Mouse (Mus musculus) hindbrain, embryonic 12.5 days (tissue): ENCODE results near the gene Thap3. TPM values are rescaled to one million over a fixed set of nuclear protein-coding genes. Genes with fewer than 3 reads are reported as not detected.
A peak's percentile ranks its signal among the peaks of the same experiment; 100 is the strongest.

ENCODE experiments used
- ATAC-seq: fragments of 200-750 bp; cut with Nextera tagmentation; 2 replicates; pipeline ENCODE4 v1.8.0; 2017; ENCODE audit warnings: moderate TSS enrichment; ENCODE audit not compliant: low FRiP score
- H3K27ac ChIP-seq: fragments of 300-500 bp; sonication (generic); 2 replicates; pipeline ENCODE4 v1.5.1; 2016; ENCODE audit warnings: mild to moderate bottlenecking
- H3K27me3 ChIP-seq: fragments of 300-500 bp; sonication (generic); 2 replicates; pipeline ENCODE4 v1.6.1; 2016; ENCODE audit warnings: mild to moderate bottlenecking
- H3K36me3 ChIP-seq: fragments of 300-500 bp; sonication (generic); 2 replicates; pipeline ENCODE4 v1.6.1; 2016; ENCODE audit warnings: mild to moderate bottlenecking
- H3K4me1 ChIP-seq: fragments of 300-500 bp; sonication (generic); 2 replicates; pipeline ENCODE4 v1.6.1; 2016
- H3K4me2 ChIP-seq: fragments of 300-500 bp; sonication (generic); replicated peaks from 2 replicates; pipeline ENCODE4 v1.6.1; 2016; ENCODE audit warnings: mild to moderate bottlenecking
- H3K4me3 ChIP-seq: fragments of 300-500 bp; sonication (generic); 2 replicates; pipeline ENCODE4 v1.5.1; 2016; ENCODE audit warnings: mild to moderate bottlenecking
- H3K9ac ChIP-seq: fragments of 300-500 bp; sonication (generic); 2 replicates; pipeline ENCODE4 v1.6.1; 2016; ENCODE audit warnings: mild to moderate bottlenecking, moderate library complexity
- H3K9me3 ChIP-seq: fragments of 300-500 bp; sonication (generic); replicated peaks from 2 replicates; pipeline ENCODE4 v1.6.1; 2016; ENCODE audit warnings: mild to moderate bottlenecking
- WGBS: fragments of 180-500 bp; shearing (Covaris S2); methylation state at CpG from one replicate; pipeline ENCODE4 v1.1.7; 2016; 5-methylcytosine and 5-hydroxymethylcytosine counted together
- polyA plus RNA-seq: library from polyadenylated mRNA; unstranded; fragments of >200 nt; fragmentation: Nextera tagmentation; extraction: Ambion mirVana; gene quantifications from 2 replicates; pipeline ENCODE4 v1.2.1, GENCODE M21; 2016

The Thap3 gene
- polyA plus RNA-seq, 1 experiment from 2014 or later = 37.0 TPM

DNA sequence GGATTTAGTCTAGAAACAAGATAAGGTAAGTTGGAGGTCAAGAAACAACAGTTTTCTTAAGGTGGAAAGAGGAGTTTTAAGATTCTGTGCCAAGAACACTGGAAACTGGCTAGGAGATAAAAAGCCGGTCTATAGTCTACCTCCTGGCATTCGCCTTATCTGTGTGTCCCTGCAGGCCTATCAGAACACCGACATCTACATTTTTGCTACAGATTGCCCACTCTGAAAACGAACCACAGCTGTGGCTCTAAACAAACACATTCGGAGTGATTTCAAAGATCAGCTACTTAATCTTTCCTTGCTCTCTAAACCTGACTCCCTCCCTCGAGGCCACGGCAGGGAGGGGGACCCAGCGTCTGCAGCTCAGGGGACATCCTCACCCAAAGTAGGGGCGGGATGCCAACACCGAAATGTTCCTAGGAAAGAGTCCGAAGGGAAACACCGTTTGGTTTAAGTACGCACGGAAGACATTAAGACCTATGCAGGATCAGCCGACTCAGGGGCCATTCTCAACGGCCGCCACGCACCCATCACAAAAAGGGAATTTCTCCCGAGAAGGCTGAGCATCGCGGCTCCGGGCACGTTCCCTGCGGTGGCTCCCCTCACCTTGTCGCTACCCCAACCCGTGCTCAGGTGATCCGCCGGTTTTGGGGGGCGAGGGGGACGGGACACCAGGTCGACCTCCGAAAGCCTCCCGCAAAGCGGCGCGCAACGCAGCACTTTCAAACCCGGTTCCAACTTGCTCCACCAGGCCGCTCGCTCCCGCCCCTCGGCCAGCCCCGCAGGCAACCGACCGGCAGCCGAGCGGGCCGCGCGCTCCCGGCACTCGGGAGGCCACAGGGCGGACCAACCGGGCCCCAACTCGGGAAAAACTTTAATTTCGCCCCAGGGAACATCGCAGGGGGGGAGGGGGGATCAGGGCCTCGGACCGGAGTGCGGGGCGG lies 5.7 kb upstream of the Thap3 start:
- WGBS = 1% methylated on average over 60 of the region's 61 CpGs
- H3K27ac ChIP-seq = peak overlapping the region; percentile 83

DNA sequence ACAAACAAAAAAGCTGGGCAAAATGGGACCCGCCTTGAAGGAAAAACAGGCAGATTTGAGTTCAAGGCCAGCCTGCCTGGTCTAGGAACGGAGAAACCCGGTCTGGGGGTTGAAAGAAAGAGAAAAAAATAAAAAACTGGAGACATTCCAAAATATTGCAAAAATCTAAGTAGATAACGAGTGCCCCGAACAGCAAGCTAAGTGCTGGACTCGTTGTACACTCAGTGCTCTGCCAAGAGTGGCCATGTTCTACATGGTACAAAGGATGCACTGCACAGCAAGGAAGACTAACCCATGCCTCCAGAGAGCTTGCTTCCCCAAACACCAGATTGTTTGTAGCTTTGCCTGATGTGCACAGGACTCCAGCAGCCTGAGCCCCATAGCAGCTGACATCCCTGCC lies 4.2 kb upstream of the Thap3 start:
- WGBS = 91% methylated on average over 6 of the region's 6 CpGs
- Histone ChIP-seq H3K27me3 (no peaks in the 10 kb centered on the region), H3K36me3 (peaks cover 29% of the 10 kb centered on the region), H3K9me3 (no peaks in the 10 kb centered on the region), H3K4me2 (no peak overlapping the region), H3K4me1 (peaks cover 26% of the 10 kb centered on the region), H3K9ac (no peak overlapping the region), H3K4me3 (no peak overlapping the region), H3K27ac (no peak overlapping the region)
- ATAC-seq = no peak

More for the DNA sequence above, 5.7 kb upstream of the Thap3 start:
- peaks cover 29% of the 10 kb centered on the region for H3K36me3 ChIP-seq
- peak overlapping the region; percentile 97 for H3K9ac ChIP-seq
- peaks cover 19% of the 10 kb centered on the region for H3K4me1 ChIP-seq
- H3K4me2 ChIP-seq = peak overlapping the region; percentile 87
- no peaks in the 10 kb centered on the region for H3K27me3 ChIP-seq
- peak overlapping the region; percentile 99 for H3K4me3 ChIP-seq
- no peaks in the 10 kb centered on the region for H3K9me3 ChIP-seq
- no peak for ATAC-seq

DNA sequence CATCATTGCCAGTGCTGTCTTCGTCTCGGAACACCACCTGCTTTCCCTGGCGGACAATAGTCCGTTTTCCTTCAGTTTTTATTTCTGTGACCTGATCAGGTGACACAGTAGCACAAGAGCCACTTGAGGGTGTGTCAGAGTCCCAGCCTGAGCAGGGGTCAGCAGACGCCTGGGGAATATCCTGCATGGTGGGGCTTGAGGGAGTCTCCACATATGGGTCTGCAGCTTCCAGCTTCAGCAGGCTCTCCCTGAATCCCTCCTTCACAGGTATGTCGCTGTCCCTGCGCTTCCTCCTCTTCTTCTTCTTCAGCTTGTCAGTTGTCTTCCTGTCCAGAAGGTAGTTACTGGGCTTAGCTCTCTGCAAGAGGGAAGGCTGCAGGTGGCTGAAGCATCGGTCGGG lies 3.3 kb upstream of the Thap3 start:
- Histone ChIP-seq H3K4me3 (no peak overlapping the region), H3K9me3 (no peaks in the 10 kb centered on the region), H3K4me2 (no peak overlapping the region), H3K9ac (no peak overlapping the region), H3K27me3 (no peaks in the 10 kb centered on the region), H3K27ac (no peak overlapping the region), H3K4me1 (peaks cover 29% of the 10 kb centered on the region), H3K36me3 (peaks cover 29% of the 10 kb centered on the region)
- no peak for ATAC-seq
- WGBS = 92% methylated on average over 9 of the region's 9 CpGs

DNA sequence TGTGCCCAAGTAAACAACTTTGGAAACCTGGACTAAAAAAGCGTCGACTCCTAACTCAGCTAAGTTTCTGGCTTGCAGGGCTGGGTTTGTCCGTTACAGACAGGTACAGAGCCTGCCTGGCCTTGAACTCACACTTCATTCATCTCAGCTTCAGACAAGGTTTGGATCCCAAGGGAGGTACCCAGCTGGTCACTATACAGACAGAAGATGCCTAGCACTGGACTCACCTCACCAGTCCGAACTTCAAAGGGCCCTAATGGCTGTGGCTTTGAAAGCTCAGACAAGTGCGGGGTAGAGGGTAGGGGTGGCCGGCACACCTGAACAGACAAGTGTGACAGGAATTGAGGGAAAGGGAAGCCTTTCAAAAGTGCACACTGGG lies 302 bp upstream of the Thap3 start:
- peaks cover 29% of the 10 kb centered on the region for H3K36me3 ChIP-seq
- peaks cover 32% of the 10 kb centered on the region for H3K4me1 ChIP-seq
- peak; percentile 53 for ATAC-seq
- H3K27me3 ChIP-seq = no peaks in the 10 kb centered on the region
- H3K27ac ChIP-seq = no peak overlapping the region
- H3K9me3 ChIP-seq = no peaks in the 10 kb centered on the region
- H3K4me2 ChIP-seq = peak overlapping the region; percentile 71
- H3K4me3 ChIP-seq = peak overlapping the region; percentile 67
- peak overlapping the region; percentile 91 for H3K9ac ChIP-seq
- 35% methylated on average over 6 of the region's 6 CpGs for WGBS

DNA sequence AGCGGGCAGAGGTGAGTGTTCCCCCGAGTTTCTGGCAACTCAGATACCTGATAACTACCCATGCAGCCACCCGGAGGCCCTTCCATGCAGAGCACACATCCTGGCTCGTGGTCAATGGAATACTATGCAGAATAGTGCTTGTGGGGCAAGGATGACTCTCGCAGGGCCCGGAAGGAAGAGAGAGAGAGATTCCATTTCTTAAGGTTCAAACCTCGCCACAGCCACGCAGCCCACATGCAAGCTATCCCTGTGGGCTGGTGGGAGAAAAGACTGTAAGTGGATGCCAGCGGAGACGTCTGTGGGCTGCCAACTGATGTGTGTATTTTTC lies 819 bp downstream of the Thap3 start:
- Histone ChIP-seq H3K36me3 (peaks cover 33% of the 10 kb centered on the region), H3K4me1 (peaks cover 33% of the 10 kb centered on the region), H3K9ac (peak overlapping the region; percentile 91), H3K27ac (no peak overlapping the region), H3K4me3 (peak overlapping the region; percentile 67), H3K4me2 (peak overlapping the region; percentile 71), H3K9me3 (no peaks in the 10 kb centered on the region), H3K27me3 (no peaks in the 10 kb centered on the region)
- no peak for ATAC-seq
- 30% methylated on average over 10 of the region's 10 CpGs for WGBS

DNA sequence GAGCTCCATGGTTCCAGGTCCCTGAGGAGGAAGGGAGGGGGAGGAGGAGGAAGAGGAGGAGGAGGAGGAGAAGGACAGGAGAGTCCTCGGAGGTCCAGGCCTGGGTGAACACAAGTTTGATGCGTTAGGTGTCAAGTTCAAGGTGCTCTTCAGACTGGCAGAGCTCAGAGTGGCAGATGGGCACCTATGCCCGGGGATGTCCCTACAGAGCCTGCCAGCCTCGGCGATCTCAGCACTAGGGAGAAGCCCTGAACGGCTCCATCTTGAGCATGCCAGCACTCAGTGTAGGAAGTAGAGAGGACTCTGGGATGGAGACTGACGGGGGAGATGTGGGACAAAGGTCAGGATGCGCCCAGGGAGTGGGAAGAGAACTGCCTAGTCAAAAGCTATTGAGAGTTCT lies 2.1 kb downstream of the Thap3 start:
- Histone ChIP-seq H3K9me3 (no peaks in the 10 kb centered on the region), H3K4me1 (peaks cover 36% of the 10 kb centered on the region), H3K27ac (no peak overlapping the region), H3K36me3 (peaks cover 31% of the 10 kb centered on the region), H3K27me3 (no peaks in the 10 kb centered on the region), H3K4me3 (no peak overlapping the region), H3K9ac (peak overlapping the region; percentile 37), H3K4me2 (no peak overlapping the region)
- WGBS = 68% methylated on average over 8 of the region's 8 CpGs
- ATAC-seq = no peak

DNA sequence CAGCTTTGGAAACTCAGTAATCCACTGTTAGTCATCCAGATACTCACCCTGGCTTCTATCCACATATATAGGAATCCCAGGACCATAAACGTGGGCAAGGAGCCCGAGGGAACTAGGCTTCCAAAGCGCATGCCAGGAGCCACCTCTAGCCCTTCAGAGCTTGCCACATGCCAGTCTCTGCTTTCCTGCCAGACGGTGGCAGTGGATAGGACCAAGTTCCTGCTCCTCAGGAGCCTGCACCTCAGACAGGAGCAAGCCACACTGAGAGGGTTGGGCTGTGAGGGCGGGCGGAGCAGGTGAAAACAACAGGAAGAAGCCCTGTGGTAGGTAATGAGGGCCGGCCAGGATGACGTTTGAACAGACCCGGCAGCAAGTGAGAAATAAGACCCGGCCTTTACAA lies 2.9 kb downstream of the Thap3 start:
- peaks cover 36% of the 10 kb centered on the region for H3K4me1 ChIP-seq
- H3K9me3 ChIP-seq = no peaks in the 10 kb centered on the region
- WGBS = 45% methylated on average over 10 of the region's 10 CpGs
- H3K36me3 ChIP-seq = peaks cover 27% of the 10 kb centered on the region
- ATAC-seq = no peak
- no peak overlapping the region for H3K4me2 ChIP-seq
- no peak overlapping the region for H3K27ac ChIP-seq
- no peak overlapping the region for H3K4me3 ChIP-seq
- H3K27me3 ChIP-seq = no peaks in the 10 kb centered on the region
- H3K9ac ChIP-seq = no peak overlapping the region; the same call in 1 of the 2 replicates

DNA sequence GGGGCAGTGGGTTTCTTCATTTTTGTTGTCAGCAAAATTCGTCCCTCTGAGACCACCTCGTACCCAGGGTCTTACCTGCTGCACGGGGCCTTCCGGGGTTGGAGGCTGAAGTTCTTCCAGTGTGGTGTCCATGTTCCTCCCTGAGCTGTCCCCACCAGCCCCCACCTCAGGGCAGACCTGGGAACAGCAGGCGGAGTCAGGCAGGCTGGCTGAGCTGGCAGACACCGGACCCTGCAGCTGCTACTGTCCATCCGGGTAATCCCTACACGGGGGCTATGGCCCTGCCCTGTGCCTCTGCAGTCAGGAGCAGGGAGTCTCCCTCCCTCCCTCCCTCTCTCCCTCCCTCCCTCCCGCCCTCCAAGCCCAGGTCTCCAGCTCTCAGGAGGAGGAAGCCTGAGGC lies 5.2 kb downstream of the Thap3 start:
- H3K36me3 ChIP-seq = peaks cover 34% of the 10 kb centered on the region
- no peaks in the 10 kb centered on the region for H3K27me3 ChIP-seq
- peaks cover 33% of the 10 kb centered on the region for H3K4me1 ChIP-seq
- no peaks in the 10 kb centered on the region for H3K9me3 ChIP-seq
- WGBS = 39% methylated on average over 8 of the region's 9 CpGs
- ATAC-seq = no peak
- no peak overlapping the region for H3K27ac ChIP-seq
- no peak overlapping the region for H3K4me2 ChIP-seq
- no peak overlapping the region for H3K4me3 ChIP-seq
- peak overlapping the region; percentile 35 for H3K9ac ChIP-seq

DNA sequence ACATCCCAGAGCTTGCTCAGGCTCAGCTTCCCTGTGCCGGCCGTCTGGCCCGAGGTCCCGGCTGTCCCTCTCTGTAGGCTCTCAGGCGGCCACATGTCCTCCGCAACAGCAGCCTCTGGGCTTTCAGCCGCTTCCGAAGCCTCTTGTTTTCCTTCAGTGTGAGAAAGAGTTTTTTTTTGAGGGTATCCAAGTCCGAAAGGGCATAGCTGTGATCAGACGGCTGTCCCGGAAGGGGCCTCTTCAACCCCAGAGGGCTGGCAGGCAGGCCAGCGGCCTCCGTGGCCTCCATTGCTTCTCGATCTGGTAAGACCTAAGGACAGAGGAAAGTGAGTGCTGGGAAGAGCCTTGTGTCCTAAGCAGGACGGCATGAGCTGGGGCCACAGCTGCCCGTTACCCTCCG lies 5.8 kb downstream of the Thap3 start:
- Histone ChIP-seq H3K4me3 (no peak overlapping the region), H3K4me1 (peaks cover 29% of the 10 kb centered on the region), H3K27me3 (no peaks in the 10 kb centered on the region), H3K9me3 (no peaks in the 10 kb centered on the region), H3K27ac (no peak overlapping the region), H3K4me2 (no peak overlapping the region), H3K36me3 (peaks cover 34% of the 10 kb centered on the region), H3K9ac (no peak overlapping the region)
- ATAC-seq = no peak
- WGBS = 55% methylated on average over 17 of the region's 17 CpGs

DNA sequence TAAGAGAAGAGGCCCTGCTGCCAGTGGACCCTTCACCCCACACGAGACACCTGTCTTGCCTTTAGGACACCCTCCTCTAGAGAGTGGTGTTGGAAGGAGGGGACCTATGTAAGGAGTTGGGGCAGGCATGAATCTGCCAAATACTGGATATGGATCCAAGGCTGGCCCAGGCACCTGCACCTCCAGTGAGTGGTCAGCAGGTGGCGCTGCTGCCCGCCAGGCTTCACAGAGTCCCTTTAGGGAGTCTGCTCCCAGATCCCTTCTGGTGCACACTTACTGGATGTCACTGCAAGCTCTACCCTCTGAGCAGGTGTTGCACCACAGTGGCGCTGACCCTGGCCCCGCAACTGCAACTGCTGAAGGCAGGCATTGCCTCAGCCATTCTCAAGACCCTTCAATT lies 7.4 kb downstream of the Thap3 start:
- Histone ChIP-seq H3K36me3 (peaks cover 40% of the 10 kb centered on the region), H3K4me1 (peaks cover 16% of the 10 kb centered on the region), H3K9me3 (no peaks in the 10 kb centered on the region), H3K27me3 (no peaks in the 10 kb centered on the region), H3K4me3 (no peak overlapping the region), H3K4me2 (no peak overlapping the region), H3K9ac (no peak overlapping the region), H3K27ac (no peak overlapping the region)
- peak; percentile 53 for ATAC-seq
- WGBS = 15% methylated on average over 5 of the region's 5 CpGs

DNA sequence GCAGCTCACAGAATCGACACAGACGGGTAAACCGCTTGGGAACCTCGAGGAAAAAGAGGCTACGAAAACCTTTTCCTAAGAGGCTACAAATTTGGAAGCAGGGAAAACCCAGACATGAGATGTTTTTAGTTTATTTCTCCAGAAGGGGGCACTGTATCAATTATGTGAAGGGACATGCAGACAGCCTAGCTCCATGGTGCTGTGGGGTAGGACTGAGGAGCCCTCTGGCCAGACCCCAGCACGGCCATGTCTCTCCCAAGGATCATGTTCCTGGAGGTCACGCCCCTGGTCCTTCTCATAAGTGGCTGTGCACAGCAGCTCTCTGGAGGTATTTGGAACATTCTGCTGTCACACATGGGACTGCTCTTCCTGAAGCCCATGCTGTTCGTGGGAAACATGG lies 8.1 kb downstream of the Thap3 start:
- no peak for ATAC-seq
- no peak overlapping the region for H3K9ac ChIP-seq
- H3K4me1 ChIP-seq = peaks cover 10% of the 10 kb centered on the region
- H3K27ac ChIP-seq = no peak overlapping the region
- 83% methylated on average over 8 of the region's 8 CpGs for WGBS
- no peak overlapping the region for H3K4me2 ChIP-seq
- H3K36me3 ChIP-seq = peaks cover 44% of the 10 kb centered on the region
- no peaks in the 10 kb centered on the region for H3K9me3 ChIP-seq
- H3K27me3 ChIP-seq = no peaks in the 10 kb centered on the region
- no peak overlapping the region for H3K4me3 ChIP-seq

DNA sequence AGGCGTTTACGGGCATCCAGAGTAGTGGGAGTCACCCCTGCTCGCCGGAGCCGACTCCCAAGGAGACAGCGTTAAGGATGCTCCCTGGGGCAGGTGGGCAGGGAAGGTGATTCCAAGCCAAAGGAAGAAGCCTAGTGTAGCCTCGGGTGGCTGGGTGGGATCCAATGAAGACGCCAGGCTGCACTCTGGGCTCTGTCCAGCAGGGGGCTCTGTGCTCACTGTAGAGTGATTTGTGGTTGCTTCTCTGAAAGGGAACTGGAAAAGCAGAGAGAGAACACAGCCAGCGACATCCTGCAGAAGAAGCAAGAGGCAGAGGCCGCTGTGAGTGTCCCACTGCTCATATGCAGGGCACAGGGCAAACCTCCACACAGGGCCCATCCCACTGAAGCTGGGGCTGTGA lies 11.0 kb downstream of the Thap3 start:
- Histone ChIP-seq H3K4me3 (no peak overlapping the region), H3K36me3 (peaks cover 63% of the 10 kb centered on the region), H3K4me2 (no peak overlapping the region), H3K27me3 (no peaks in the 10 kb centered on the region), H3K9me3 (peaks cover 3% of the 10 kb centered on the region), H3K9ac (no peak overlapping the region), H3K4me1 (peaks cover under 1% of the 10 kb centered on the region; the same call in 1 of the 2 replicates), H3K27ac (no peak overlapping the region)
- ATAC-seq = no peak
- WGBS = 45% methylated on average over 10 of the region's 10 CpGs

DNA sequence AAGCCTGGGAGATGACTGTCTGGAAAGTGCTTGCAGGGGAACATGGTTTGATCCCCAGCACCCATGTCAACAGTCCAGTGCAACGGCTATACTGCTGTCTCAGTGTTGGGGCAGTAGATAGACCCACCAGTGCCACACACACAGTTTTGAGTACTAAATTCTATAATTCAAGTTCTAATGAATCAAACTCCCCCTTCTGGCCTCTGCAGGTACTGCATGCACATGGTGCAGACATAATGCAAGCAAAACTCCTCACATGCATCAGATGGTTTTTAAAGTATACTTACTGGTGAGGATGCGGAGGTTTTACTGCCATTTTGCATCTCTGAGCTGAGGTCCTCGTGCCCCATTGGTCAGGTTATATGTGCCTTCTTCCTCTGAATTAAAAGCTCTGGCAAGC lies 13.4 kb downstream of the Thap3 start:
- Histone ChIP-seq H3K27me3 (no peaks in the 10 kb centered on the region), H3K4me3 (no peak overlapping the region), H3K36me3 (peaks cover 60% of the 10 kb centered on the region), H3K9me3 (peaks cover 3% of the 10 kb centered on the region), H3K4me2 (no peak overlapping the region), H3K9ac (no peak overlapping the region), H3K4me1 (no peaks in the 10 kb centered on the region), H3K27ac (no peak overlapping the region)
- WGBS = 98% methylated on average over 3 of the region's 3 CpGs
- ATAC-seq = no peak
